Mouse (Mus musculus): Measurements from ENCODE around the gene Ldhc. TPM values are rescaled to one million over a fixed set of nuclear protein-coding genes. Genes with fewer than 3 reads are reported as not detected.

The Ldhc gene
- polyA plus RNA-seq, 1 experiment from 2014 or later = not detected

DNA sequence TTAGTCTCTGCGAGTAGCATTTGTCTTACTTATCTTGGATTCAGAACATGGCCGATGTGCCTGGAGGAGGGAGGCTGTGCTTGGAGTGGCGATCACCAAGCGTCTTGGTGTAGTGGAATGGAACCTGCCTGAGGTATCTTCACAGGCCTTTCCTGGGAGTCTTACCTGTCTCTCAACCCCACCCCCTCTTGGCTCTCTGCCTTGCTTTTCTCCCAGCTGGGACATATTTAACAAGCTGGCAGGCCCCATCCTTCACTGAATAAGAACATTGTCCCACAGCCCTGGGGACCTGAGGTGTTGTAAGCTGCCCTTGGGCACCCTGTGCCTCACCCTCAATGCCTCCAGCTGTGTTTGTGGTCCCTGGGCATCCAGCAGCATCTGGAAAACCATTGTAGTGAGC lies 17.4 kb upstream of the Ldhc start:
- 75% methylated on average over 4 of the region's 4 CpGs for WGBS
- no peak overlapping the region for H3K4me3 ChIP-seq
- no peak for ATAC-seq (ENCODE audit: insufficient number of reproducible peaks, low FRiP score)

GRCm38 (mm10) chr7:46845211-46845977 lies 15.6 kb upstream of the Ldhc start:
- Histone ChIP-seq H3K27me3 (replicated peaks) (peaks cover 5% of the 10 kb centered on the region; the same call in 1 of the 2 replicates), H3K27ac (ENCODE audit: poor library complexity, severe bottlenecking) (peak overlapping the region; percentile 99), H3K9me3 (replicated peaks) (no peaks in the 10 kb centered on the region), H3K36me3 (peaks cover 29% of the 10 kb centered on the region), H3K4me3 (peak overlapping the region; percentile 94), H3K4me1 (replicated peaks) (peaks cover 36% of the 10 kb centered on the region), H3K9ac (peak overlapping the region; percentile 100), H3K4me2 (peak overlapping the region; percentile 85)
- peak; percentile 91 for ATAC-seq (ENCODE audit: insufficient number of reproducible peaks, low FRiP score)
- under 1% methylated on average over 51 of the region's 51 CpGs for WGBS

More for the DNA sequence above, 17.4 kb upstream of the Ldhc start:
- Histone ChIP-seq H3K27me3 (replicated peaks) (peaks cover 5% of the 10 kb centered on the region; the same call in 1 of the 2 replicates), H3K36me3 (peaks cover 11% of the 10 kb centered on the region), H3K4me2 (no peak overlapping the region), H3K9ac (no peak overlapping the region), H3K4me1 (replicated peaks) (peaks cover 48% of the 10 kb centered on the region), H3K9me3 (replicated peaks) (no peaks in the 10 kb centered on the region), H3K27ac (ENCODE audit: poor library complexity, severe bottlenecking) (no peak overlapping the region)

- ATAC-seq (ENCODE audit: insufficient number of reproducible peaks, low FRiP score) = peak; percentile 5; the same call in 1 of the 2 replicates
- H3K9ac ChIP-seq = peak overlapping the region; percentile 100
- WGBS = under 1% methylated on average over 36 of the region's 36 CpGs
Measured at GRCm38 (mm10) chr7:46845978-46846485, 15.0 kb upstream of the Ldhc start.

GRCm38 (mm10) chr7:46846486-46847244 lies 14.3 kb upstream of the Ldhc start:
- H3K9ac ChIP-seq = peak overlapping the region; percentile 100
- H3K9me3 ChIP-seq (replicated peaks) = no peaks in the 10 kb centered on the region
- peak overlapping the region; percentile 99 for H3K27ac ChIP-seq (ENCODE audit: poor library complexity, severe bottlenecking)
- peaks cover 5% of the 10 kb centered on the region; the same call in 1 of the 2 replicates for H3K27me3 ChIP-seq (replicated peaks)
- WGBS = 1% methylated on average over 28 of the region's 28 CpGs
- H3K36me3 ChIP-seq = peaks cover 40% of the 10 kb centered on the region
- H3K4me2 ChIP-seq = peak overlapping the region; percentile 85
- peaks cover 28% of the 10 kb centered on the region for H3K4me1 ChIP-seq (replicated peaks)
- peak; percentile 60; the same call in 1 of the 2 replicates for ATAC-seq (ENCODE audit: insufficient number of reproducible peaks, low FRiP score)
- H3K4me3 ChIP-seq = peak overlapping the region; percentile 94

More at GRCm38 (mm10) chr7:46845978-46846485, 15.0 kb upstream of the Ldhc start:
- Histone ChIP-seq H3K27me3 (replicated peaks) (peaks cover 5% of the 10 kb centered on the region; the same call in 1 of the 2 replicates), H3K36me3 (peaks cover 34% of the 10 kb centered on the region), H3K4me2 (peak overlapping the region; percentile 85), H3K9me3 (replicated peaks) (no peaks in the 10 kb centered on the region), H3K4me3 (peak overlapping the region; percentile 94), H3K4me1 (replicated peaks) (peaks cover 33% of the 10 kb centered on the region), H3K27ac (ENCODE audit: poor library complexity, severe bottlenecking) (peak overlapping the region; percentile 99)

- 75% methylated on average over 5 of the region's 5 CpGs for WGBS
- Histone ChIP-seq H3K4me3 (no peak overlapping the region), H3K4me1 (replicated peaks) (peaks cover 28% of the 10 kb centered on the region), H3K27ac (ENCODE audit: poor library complexity, severe bottlenecking) (no peak overlapping the region), H3K9me3 (replicated peaks) (no peaks in the 10 kb centered on the region), H3K27me3 (replicated peaks) (no peaks in the 10 kb centered on the region), H3K36me3 (peaks cover 67% of the 10 kb centered on the region), H3K4me2 (no peak overlapping the region), H3K9ac (no peak overlapping the region)
- ATAC-seq (ENCODE audit: insufficient number of reproducible peaks, low FRiP score) = no peak
Measured at GRCm38 (mm10) chr7:46849287-46849686, 11.7 kb upstream of the Ldhc start.

GRCm38 (mm10) chr7:46851026-46851425 lies 10.0 kb upstream of the Ldhc start:
- no peak for ATAC-seq (ENCODE audit: insufficient number of reproducible peaks, low FRiP score)
- Histone ChIP-seq H3K4me3 (no peak overlapping the region), H3K36me3 (peaks cover 84% of the 10 kb centered on the region), H3K27ac (ENCODE audit: poor library complexity, severe bottlenecking) (no peak overlapping the region), H3K4me1 (replicated peaks) (peaks cover 22% of the 10 kb centered on the region), H3K27me3 (replicated peaks) (no peaks in the 10 kb centered on the region), H3K4me2 (no peak overlapping the region), H3K9ac (no peak overlapping the region), H3K9me3 (replicated peaks) (no peaks in the 10 kb centered on the region)
- 81% methylated on average over 7 of the region's 7 CpGs for WGBS

DNA sequence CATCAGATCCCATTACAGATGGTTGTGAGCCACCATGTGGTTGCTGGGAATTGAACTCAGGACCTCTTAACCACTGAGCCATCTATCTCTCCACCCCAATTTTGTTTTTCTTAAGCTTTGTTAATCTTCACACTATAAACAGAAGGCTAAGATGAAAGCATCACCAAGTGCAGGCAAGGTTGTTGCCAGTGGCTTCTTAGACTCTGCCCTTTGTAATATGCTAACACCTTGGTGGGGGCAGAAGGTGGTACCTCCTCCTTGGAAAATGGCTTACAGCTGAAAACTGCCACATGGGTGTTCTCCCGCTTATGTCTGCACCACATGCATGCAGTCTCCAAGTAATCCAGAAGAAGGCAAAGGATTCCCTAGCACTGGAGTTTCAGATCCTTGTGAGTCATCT lies 8.3 kb upstream of the Ldhc start:
- no peak overlapping the region for H3K4me3 ChIP-seq
- H3K4me2 ChIP-seq = no peak overlapping the region
- no peak overlapping the region for H3K9ac ChIP-seq
- peaks cover 14% of the 10 kb centered on the region for H3K4me1 ChIP-seq (replicated peaks)
- H3K36me3 ChIP-seq = peaks cover 88% of the 10 kb centered on the region
- H3K27ac ChIP-seq (ENCODE audit: poor library complexity, severe bottlenecking) = no peak overlapping the region
- no peaks in the 10 kb centered on the region for H3K9me3 ChIP-seq (replicated peaks)
- ATAC-seq (ENCODE audit: insufficient number of reproducible peaks, low FRiP score) = no peak
- H3K27me3 ChIP-seq (replicated peaks) = no peaks in the 10 kb centered on the region
- WGBS = 83% methylated on average over 1 of the region's 1 CpGs

GRCm38 (mm10) chr7:46853365-46853764 lies 7.6 kb upstream of the Ldhc start:
- 88% methylated on average over 9 of the region's 9 CpGs for WGBS
- Histone ChIP-seq H3K9ac (no peak overlapping the region), H3K9me3 (replicated peaks) (no peaks in the 10 kb centered on the region), H3K4me3 (no peak overlapping the region), H3K4me1 (replicated peaks) (peaks cover 12% of the 10 kb centered on the region), H3K27ac (ENCODE audit: poor library complexity, severe bottlenecking) (no peak overlapping the region), H3K36me3 (peaks cover 83% of the 10 kb centered on the region), H3K4me2 (no peak overlapping the region), H3K27me3 (replicated peaks) (no peaks in the 10 kb centered on the region)
- ATAC-seq (ENCODE audit: insufficient number of reproducible peaks, low FRiP score) = no peak

- no peak for ATAC-seq (ENCODE audit: insufficient number of reproducible peaks, low FRiP score)
- H3K4me3 ChIP-seq = no peak overlapping the region
- no peak overlapping the region for H3K27ac ChIP-seq (ENCODE audit: poor library complexity, severe bottlenecking)
- 69% methylated on average over 7 of the region's 7 CpGs for WGBS
- H3K4me2 ChIP-seq = no peak overlapping the region
- H3K9me3 ChIP-seq (replicated peaks) = no peaks in the 10 kb centered on the region
- H3K36me3 ChIP-seq = peaks cover 57% of the 10 kb centered on the region
- H3K27me3 ChIP-seq (replicated peaks) = no peaks in the 10 kb centered on the region
- no peak overlapping the region for H3K9ac ChIP-seq
- H3K4me1 ChIP-seq (replicated peaks) = 0 out of 2 replicates have a peak, but pooled peaks cover 5% of the 10 kb centered on the region
Measured at GRCm38 (mm10) chr7:46855866-46856560, 5.0 kb upstream of the Ldhc start.

GRCm38 (mm10) chr7:46857436-46857835 lies 3.6 kb upstream of the Ldhc start:
- no peak overlapping the region for H3K9ac ChIP-seq
- WGBS = 75% methylated on average over 9 of the region's 9 CpGs
- no peak for ATAC-seq (ENCODE audit: insufficient number of reproducible peaks, low FRiP score)

More at GRCm38 (mm10) chr7:46857436-46857835, 3.6 kb upstream of the Ldhc start:
- H3K27ac ChIP-seq (ENCODE audit: poor library complexity, severe bottlenecking) = no peak overlapping the region
- H3K9me3 ChIP-seq (replicated peaks) = no peaks in the 10 kb centered on the region
- no peaks in the 10 kb centered on the region for H3K27me3 ChIP-seq (replicated peaks)
- H3K4me3 ChIP-seq = no peak overlapping the region
- no peak overlapping the region for H3K4me2 ChIP-seq
- H3K4me1 ChIP-seq (replicated peaks) = no peaks in the 10 kb centered on the region
- H3K36me3 ChIP-seq = peaks cover 43% of the 10 kb centered on the region

All from heart, embryonic 12.5 days (tissue).